Mouse (Mus musculus): ENCODE data around the gene Kansl1.

- TF ChIP-seq POLR2A (IDR thresholded peaks at IDR 0.05; ENCODE audit: insufficient read depth, low read length) (no peak), EP300 (IDR thresholded peaks at IDR 0.05; ENCODE audit: insufficient read depth, low read depth, low read length) (no peak), CTCF (IDR thresholded peaks at IDR 0.05; ENCODE audit: low read depth, low read length) (no peak)
These were observed 151.8 kb downstream of the Kansl1 start for GRCm38 (mm10) chr11:104316685-104317400.

All from ES-Bruce4 (cell line).